Mouse (Mus musculus): ENCODE measurements around the gene Chat.

The Chat gene

GRCm38 (mm10) chr14:32465889-32466288 lies at the start of gene Chat:
Gene Chat, minus strand, starts transcription at chr14:32465989.
- in situ Hi-C loops (cut with MboI) = no loop called here

GRCm38 (mm10) chr14:32513336-32514032 lies 47.7 kb upstream of the Chat start, which contains the start of gene Ercc6:
Gene Ercc6, plus strand, starts transcription at chr14:32513521.
- in situ Hi-C loops (cut with MboI) = no loop called here

GRCm38 (mm10) chr14:32512912-32513311 lies 47.1 kb upstream of the Chat start:
- in situ Hi-C loops (cut with MboI) = no loop called here

GRCm38 (mm10) chr14:32509443-32509961 lies 43.7 kb upstream of the Chat start:
- in situ Hi-C loops (cut with MboI) = no loop called here

GRCm38 (mm10) chr14:32508105-32508835 lies 42.5 kb upstream of the Chat start:
- in situ Hi-C loops (cut with MboI) = no loop called here

GRCm38 (mm10) chr14:32507216-32507615 lies 41.4 kb upstream of the Chat start:
- in situ Hi-C loops (cut with MboI) = no loop called here

- in situ Hi-C loops (cut with MboI) = no loop called here
Measured at GRCm38 (mm10) chr14:32506329-32506728, 40.5 kb upstream of the Chat start.

GRCm38 (mm10) chr14:32503897-32504296 lies 38.1 kb upstream of the Chat start:
- in situ Hi-C loops (cut with MboI) = no loop called here

- in situ Hi-C loops (cut with MboI) = no loop called here
Measured at GRCm38 (mm10) chr14:32502764-32503688, 37.2 kb upstream of the Chat start.

GRCm38 (mm10) chr14:32501303-32501702 lies 35.5 kb upstream of the Chat start:
- in situ Hi-C loops (cut with MboI) = no loop called here

- in situ Hi-C loops (cut with MboI) = no loop called here
Measured at GRCm38 (mm10) chr14:32496115-32496850, 30.5 kb upstream of the Chat start.

GRCm38 (mm10) chr14:32492521-32492920 lies 26.7 kb upstream of the Chat start:
- in situ Hi-C loops (cut with MboI) = no loop called here

GRCm38 (mm10) chr14:32482061-32482460 lies 16.3 kb upstream of the Chat start:
- in situ Hi-C loops (cut with MboI) = no loop called here

- in situ Hi-C loops (cut with MboI) = no loop called here
Measured at GRCm38 (mm10) chr14:32477581-32477980, 11.8 kb upstream of the Chat start.

- in situ Hi-C loops (cut with MboI) = no loop called here
Measured at GRCm38 (mm10) chr14:32476559-32476958, 10.8 kb upstream of the Chat start.

GRCm38 (mm10) chr14:32472996-32473395 lies 7.2 kb upstream of the Chat start:
- in situ Hi-C loops (cut with MboI) = no loop called here

GRCm38 (mm10) chr14:32467606-32468005 lies 1.8 kb upstream of the Chat start:
- in situ Hi-C loops (cut with MboI) = no loop called here

GRCm38 (mm10) chr14:32465506-32465870 lies 301 bp downstream of the Chat start:
- in situ Hi-C loops (cut with MboI) = no loop called here

- in situ Hi-C loops (cut with MboI) = no loop called here
Measured at GRCm38 (mm10) chr14:32464601-32465505, 936 bp downstream of the Chat start, which contains the start of gene Slc18a3. Gene Slc18a3, minus strand, starts transcription at chr14:32464850.

Measured in mature B cell (primary cell).